Mouse (Mus musculus) forelimb bud, embryonic 11.5 days (tissue): ENCODE measurements around the gene Blm.

Experiments used
- DNase-seq: peaks from one replicate; pipeline ENCODE4 v3.0.0-alpha.2; 2012; ENCODE audit warnings: low read depth, low spot score

The Blm gene

GRCm38 (mm10) chr7:80535009-80535744, at the start of gene Blm:
Blm (minus strand) TSS chr7:80535119.
- DNase-seq = peak; percentile 98

GRCm38 (mm10) chr7:80583981-80584380, 49.1 kb upstream of the Blm start:
- peak; percentile 47 for DNase-seq

GRCm38 (mm10) chr7:80582821-80583451, 48.0 kb upstream of the Blm start:
- DNase-seq = no peak

- no peak for DNase-seq
Measured at GRCm38 (mm10) chr7:80580368-80580767, 45.4 kb upstream of the Blm start.

GRCm38 (mm10) chr7:80577417-80577980, 42.6 kb upstream of the Blm start:
- DNase-seq = no peak

GRCm38 (mm10) chr7:80576626-80577025, 41.7 kb upstream of the Blm start:
- no peak for DNase-seq

- no peak for DNase-seq
Measured at GRCm38 (mm10) chr7:80575750-80576149, 40.8 kb upstream of the Blm start.

GRCm38 (mm10) chr7:80573076-80573475, 38.2 kb upstream of the Blm start:
- no peak for DNase-seq

- DNase-seq = no peak
Measured at GRCm38 (mm10) chr7:80567982-80568381, 33.1 kb upstream of the Blm start.

- no peak for DNase-seq
Measured at GRCm38 (mm10) chr7:80561931-80562330, 27.0 kb upstream of the Blm start.

- DNase-seq = no peak
Measured at GRCm38 (mm10) chr7:80561271-80561670, 26.4 kb upstream of the Blm start.

GRCm38 (mm10) chr7:80558572-80558971, 23.7 kb upstream of the Blm start:
- DNase-seq = no peak

- DNase-seq = no peak
Measured at GRCm38 (mm10) chr7:80558101-80558500, 23.2 kb upstream of the Blm start.

- no peak for DNase-seq
Measured at GRCm38 (mm10) chr7:80557161-80557560, 22.2 kb upstream of the Blm start.

GRCm38 (mm10) chr7:80556166-80556565, 21.2 kb upstream of the Blm start:
- DNase-seq = no peak

GRCm38 (mm10) chr7:80555146-80555545, 20.2 kb upstream of the Blm start:
- no peak for DNase-seq

- DNase-seq = no peak
Measured at GRCm38 (mm10) chr7:80554180-80555021, 19.5 kb upstream of the Blm start.

- DNase-seq = no peak
Measured at GRCm38 (mm10) chr7:80548513-80549260, 13.8 kb upstream of the Blm start.

GRCm38 (mm10) chr7:80542139-80542831, 7.4 kb upstream of the Blm start:
- no peak for DNase-seq

GRCm38 (mm10) chr7:80539581-80539980, 4.7 kb upstream of the Blm start:
- no peak for DNase-seq
